Mouse (Mus musculus) forebrain, postnatal 0 days (tissue): Measurements from ENCODE around the gene Ankrd40. TPM values are rescaled to one million over a fixed set of nuclear protein-coding genes. Genes with fewer than 3 reads are reported as not detected.

Experiments used
- ATAC-seq: fragments of 200-750 bp; cut with Nextera tagmentation; 2 replicates; pipeline ENCODE4 v1.8.0; 2017; ENCODE audit warnings: mild to moderate bottlenecking, moderate library complexity
- DNase-seq: peaks from one replicate; pipeline ENCODE4 v3.0.0-alpha.2; 2015
- H3K27ac ChIP-seq: fragments of 300-500 bp; sonication (generic); 2 replicates; pipeline ENCODE4 v1.5.1; 2014; ENCODE audit warnings: low read depth, mild to moderate bottlenecking, antibody characterized with exemption, low read length, moderate library complexity, mixed read lengths
- H3K27me3 ChIP-seq: fragments of 300-500 bp; sonication (generic); 2 replicates; pipeline ENCODE4 v1.6.1; 2014; ENCODE audit warnings: mild to moderate bottlenecking, low read length, mixed read lengths; ENCODE audit not compliant: insufficient read depth
- H3K36me3 ChIP-seq: fragments of 300-500 bp; sonication (generic); 2 replicates; pipeline ENCODE4 v1.6.1; 2014; ENCODE audit warnings: mild to moderate bottlenecking, moderate library complexity; ENCODE audit not compliant: insufficient read depth
- H3K4me1 ChIP-seq: fragments of 300-500 bp; sonication (generic); 2 replicates; pipeline ENCODE4 v1.6.1; 2014; ENCODE audit warnings: antibody characterized with exemption; ENCODE audit not compliant: insufficient read depth
- H3K4me2 ChIP-seq: fragments of 300-500 bp; sonication (generic); 2 replicates; pipeline ENCODE4 v1.6.1; 2014; ENCODE audit warnings: low read depth, mild to moderate bottlenecking, moderate library complexity
- H3K4me3 ChIP-seq: fragments of 300-500 bp; sonication (generic); 2 replicates; pipeline ENCODE4 v1.5.1; 2014; ENCODE audit warnings: low read depth, low read length, mixed read lengths
- H3K9ac ChIP-seq: fragments of 300-500 bp; sonication (generic); 2 replicates; pipeline ENCODE4 v1.6.1; 2014; ENCODE audit warnings: mild to moderate bottlenecking
- H3K9me3 ChIP-seq: fragments of 300-500 bp; sonication (generic); 2 replicates; pipeline ENCODE4 v1.6.1; 2016; ENCODE audit warnings: low read length
- CTCF ChIP-seq: sonication (generic); IDR thresholded peaks from 2 replicates; pipeline ENCODE4 v1.5.1; 2016; ENCODE audit warnings: antibody characterized with exemption, control low read depth, low read depth
- WGBS: fragments of 180-500 bp; shearing (Covaris S2); extraction: QIAGEN DNeasy Blood & Tissue Kit; methylation state at CpG from one replicate; pipeline ENCODE4 v1.1.7; 2014; 5-methylcytosine and 5-hydroxymethylcytosine counted together
- polyA plus RNA-seq: library from polyadenylated mRNA; unstranded; fragments of >200 nt; fragmentation: Nextera tagmentation; extraction: Ambion mirVana; gene quantifications from 2 replicates; pipeline ENCODE4 v1.2.1, GENCODE M21; 2015
- total RNA-seq: library from RNA; depleted of rRNA; stranded (reverse); fragments of >200 nt; gene quantifications from 2 replicates; pipeline ENCODE4 v1.2.3, GENCODE M21; 2014

The Ankrd40 gene
- total and polyA plus RNA-seq, 2 experiments from 2014 or later, result 15.0 to 51.8 TPM

- TF ChIP-seq CTCF, result no peak
- ATAC-seq, result no peak
- Histone ChIP-seq H3K4me1 (no peaks in the 10 kb centered on the region), H3K4me3 (no peak overlapping the region), H3K27me3 (no peaks in the 10 kb centered on the region; the same call in 1 of the 2 replicates), H3K9ac (no peak overlapping the region), H3K9me3 (no peaks in the 10 kb centered on the region), H3K27ac (no peak overlapping the region), H3K4me2 (no peak overlapping the region), H3K36me3 (no peaks in the 10 kb centered on the region)
- no peak for DNase-seq
- 40% methylated on average over 3 of the region's 3 CpGs for WGBS
These were observed 23.3 kb downstream of the Ankrd40 start for GRCm38 (mm10) chr11:94351094-94351493.

DNA sequence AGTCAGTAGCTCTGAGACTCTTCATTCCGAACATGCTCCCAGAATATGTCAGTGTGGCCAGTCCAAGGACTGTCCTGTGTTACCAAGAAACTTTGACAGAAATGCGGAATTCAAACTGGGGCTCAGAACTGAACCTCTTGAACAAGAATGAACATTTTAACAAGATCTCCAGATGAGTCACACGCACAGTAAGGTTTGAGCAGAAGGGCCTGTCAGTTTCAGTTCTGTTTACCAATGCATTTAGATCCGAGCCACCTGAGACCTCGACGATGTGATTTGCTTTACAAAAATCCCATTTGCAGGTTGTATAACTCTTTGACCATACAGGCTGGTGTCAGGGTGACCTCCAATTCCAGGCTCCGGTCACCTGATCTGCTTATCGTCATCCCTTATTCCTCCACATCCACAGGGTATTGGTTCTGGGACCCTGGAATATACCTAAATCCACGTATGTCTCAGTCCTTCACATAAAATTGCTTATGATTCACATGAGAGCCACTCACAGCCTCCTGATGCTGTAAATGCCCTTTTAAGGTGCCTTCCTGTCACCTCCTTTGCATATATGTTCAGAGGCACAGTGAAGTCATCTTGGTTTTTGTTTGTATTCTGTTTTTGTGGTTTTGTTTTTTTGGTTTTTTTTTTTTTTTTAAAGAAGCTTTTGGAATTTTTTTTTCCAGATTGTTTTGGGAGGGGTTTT is 27.9 kb downstream of the Ankrd40 start:
- Histone ChIP-seq H3K27ac (no peak overlapping the region), H3K4me3 (no peak overlapping the region), H3K9ac (no peak overlapping the region), H3K27me3 (no peaks in the 10 kb centered on the region; the same call in 1 of the 2 replicates), H3K9me3 (no peaks in the 10 kb centered on the region), H3K4me2 (no peak overlapping the region), H3K36me3 (no peaks in the 10 kb centered on the region), H3K4me1 (no peaks in the 10 kb centered on the region)
- TF ChIP-seq CTCF, result no peak
- ATAC-seq (no peak), DNase-seq (no peak)
- 78% methylated on average over 9 of the region's 9 CpGs for whole genome bisulfite sequencing

GRCm38 (mm10) chr11:94359168-94359567 is 31.4 kb downstream of the Ankrd40 start:
- no peak for DNase-seq
- Histone ChIP-seq H3K36me3 (no peaks in the 10 kb centered on the region), H3K4me1 (no peaks in the 10 kb centered on the region), H3K4me2 (no peak overlapping the region), H3K27ac (no peak overlapping the region), H3K27me3 (no peaks in the 10 kb centered on the region), H3K9ac (no peak overlapping the region), H3K9me3 (no peaks in the 10 kb centered on the region), H3K4me3 (no peak overlapping the region)
- ATAC-seq, result no peak
- WGBS, result 92% methylated on average over 12 of the region's 12 CpGs
- TF ChIP-seq CTCF, result no peak

- Histone ChIP-seq H3K9me3 (no peaks in the 10 kb centered on the region), H3K4me1 (no peaks in the 10 kb centered on the region), H3K4me3 (no peak overlapping the region), H3K27me3 (no peaks in the 10 kb centered on the region), H3K36me3 (no peaks in the 10 kb centered on the region), H3K27ac (no peak overlapping the region), H3K9ac (no peak overlapping the region), H3K4me2 (no peak overlapping the region)
- no peak for ATAC-seq
- TF ChIP-seq CTCF, result no peak
- 93% methylated on average over 14 of the region's 14 CpGs for WGBS
- DNase-seq, result no peak
These were observed 33.5 kb downstream of the Ankrd40 start for GRCm38 (mm10) chr11:94361166-94361870.

- Histone ChIP-seq H3K4me1 (no peaks in the 10 kb centered on the region), H3K36me3 (no peaks in the 10 kb centered on the region), H3K27ac (no peak overlapping the region), H3K9ac (no peak overlapping the region), H3K9me3 (no peaks in the 10 kb centered on the region), H3K4me3 (no peak overlapping the region), H3K27me3 (no peaks in the 10 kb centered on the region), H3K4me2 (no peak overlapping the region)
- ATAC-seq (no peak), DNase-seq (no peak)
- TF ChIP-seq CTCF, result no peak
- WGBS, result 82% methylated on average over 5 of the region's 5 CpGs
These were observed 34.3 kb downstream of the Ankrd40 start for GRCm38 (mm10) chr11:94362101-94362500.

DNA sequence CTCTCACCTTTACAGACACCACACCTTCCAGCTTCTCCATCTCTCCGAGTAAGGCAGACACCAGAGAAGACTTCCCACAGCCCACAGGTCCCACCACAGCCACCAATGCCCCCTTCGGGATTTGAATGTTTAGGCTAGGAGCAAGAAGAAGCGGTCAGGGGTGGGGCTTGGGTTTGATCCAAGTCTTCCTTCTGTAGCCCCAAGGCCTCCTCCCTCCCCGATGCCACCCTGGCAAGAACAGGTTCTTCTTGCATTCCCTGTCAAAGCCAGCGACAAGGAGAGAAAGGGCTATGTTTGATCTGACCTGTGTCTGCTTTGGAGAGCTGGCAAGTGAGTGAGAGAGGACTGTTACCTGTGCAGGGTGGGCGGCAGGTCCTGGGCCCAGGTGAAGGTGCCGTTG is 35.9 kb downstream of the Ankrd40 start:
- Histone ChIP-seq H3K9me3 (no peaks in the 10 kb centered on the region), H3K4me3 (no peak overlapping the region), H3K9ac (no peak overlapping the region), H3K4me2 (no peak overlapping the region), H3K36me3 (no peaks in the 10 kb centered on the region), H3K4me1 (no peaks in the 10 kb centered on the region), H3K27me3 (no peaks in the 10 kb centered on the region), H3K27ac (no peak overlapping the region)
- 81% methylated on average over 7 of the region's 7 CpGs for WGBS
- ATAC-seq (no peak), DNase-seq (no peak)
- no peak for TF ChIP-seq CTCF

DNA sequence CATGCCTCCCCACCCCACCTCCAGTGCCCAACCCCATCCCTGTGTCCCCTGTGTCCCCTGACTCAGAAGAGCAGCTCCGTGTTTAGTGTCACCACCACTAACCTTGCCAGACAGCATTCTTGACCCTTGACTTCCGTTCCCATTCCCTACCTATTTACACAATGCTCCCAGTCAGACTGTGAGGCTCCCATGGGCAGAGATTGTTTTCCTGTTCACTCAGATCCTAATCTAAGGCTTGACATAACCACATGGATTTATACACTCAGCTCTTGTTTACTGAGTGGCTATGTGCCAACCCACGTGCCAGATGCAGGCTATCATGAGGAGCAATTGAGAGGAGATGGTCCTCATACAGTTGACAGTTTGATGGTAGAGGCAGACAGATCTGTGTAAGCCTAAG is 37.5 kb downstream of the Ankrd40 start:
- no peak for TF ChIP-seq CTCF
- Histone ChIP-seq H3K4me3 (no peak overlapping the region), H3K9ac (no peak overlapping the region), H3K4me1 (no peaks in the 10 kb centered on the region), H3K4me2 (no peak overlapping the region), H3K9me3 (no peaks in the 10 kb centered on the region), H3K36me3 (no peaks in the 10 kb centered on the region), H3K27me3 (no peaks in the 10 kb centered on the region), H3K27ac (no peak overlapping the region)
- no peak for DNase-seq
- 81% methylated on average over 3 of the region's 3 CpGs for WGBS
- ATAC-seq, result no peak
